Mouse (Mus musculus) kidney, postnatal 10 days (tissue): ENCODE results near the gene Fau.

ENCODE experiments used
- DNase-seq: peaks from one replicate; pipeline ENCODE4 v3.0.0; 2021; ENCODE audit warnings: mixed read lengths

The Fau gene

GRCm38 (mm10) chr19:6076564-6077393 is 19.1 kb downstream of the Fau start, which contains the start of gene Vps51:
Gene Vps51 (minus strand): TSS chr19:6077231.
- peak; percentile 91 for DNase-seq

GRCm38 (mm10) chr19:6079983-6080480 is 22.4 kb downstream of the Fau start, which contains the start of gene Tmem262:
Gene Tmem262 (plus strand): TSS chr19:6080033.
- no peak for DNase-seq

- no peak for DNase-seq
Measured at GRCm38 (mm10) chr19:6082156-6082555, 24.5 kb downstream of the Fau start, which contains the start of gene Gm28374. Gene Gm28374 (minus strand): TSS chr19:6082256.

DNA sequence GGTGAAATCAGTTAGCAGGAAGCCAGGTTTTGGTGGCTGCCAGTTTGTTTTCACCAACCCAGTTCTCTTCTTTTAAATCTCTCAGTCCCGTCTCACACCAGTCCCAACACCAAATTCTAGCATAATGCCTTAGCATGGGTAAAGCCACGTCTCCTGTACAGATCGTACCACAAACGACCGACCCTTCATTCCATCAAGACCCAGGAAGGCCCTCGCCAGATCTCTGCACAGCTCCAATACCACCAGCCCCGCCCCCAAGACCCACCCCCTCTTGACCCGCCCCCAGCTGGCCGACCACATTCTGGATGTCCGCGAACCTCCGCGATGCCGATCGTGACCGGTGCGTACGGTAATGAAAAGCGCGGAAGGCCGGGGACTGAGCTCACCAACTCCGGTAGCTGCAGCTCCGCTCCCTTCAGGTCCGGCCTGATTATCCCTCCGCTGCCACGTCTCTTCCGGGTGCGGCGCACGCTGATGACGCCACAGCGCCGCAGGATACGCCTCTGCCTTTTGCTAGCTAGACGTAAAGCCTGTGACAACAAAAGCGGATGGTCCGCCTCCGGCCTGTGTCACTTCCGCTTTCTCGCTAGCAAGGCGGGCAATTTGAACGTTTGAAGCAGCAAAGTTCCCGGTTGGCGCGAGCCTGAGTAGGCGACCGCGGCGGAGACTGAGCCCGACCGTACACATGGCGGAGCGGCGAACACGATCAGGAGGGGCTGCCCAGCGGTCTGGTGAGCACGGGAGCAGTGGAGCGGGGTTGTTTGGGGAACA is 27.0 kb downstream of the Fau start, which contains the start of the genes Zfpl1 and Cdca5:
Gene Zfpl1, minus strand, starts transcription at position 479 of the 771 bp plus-strand sequence.
Gene Cdca5, plus strand, starts transcription at position 506 of the 771 bp plus-strand sequence.
- peak; percentile 98 for DNase-seq

DNA sequence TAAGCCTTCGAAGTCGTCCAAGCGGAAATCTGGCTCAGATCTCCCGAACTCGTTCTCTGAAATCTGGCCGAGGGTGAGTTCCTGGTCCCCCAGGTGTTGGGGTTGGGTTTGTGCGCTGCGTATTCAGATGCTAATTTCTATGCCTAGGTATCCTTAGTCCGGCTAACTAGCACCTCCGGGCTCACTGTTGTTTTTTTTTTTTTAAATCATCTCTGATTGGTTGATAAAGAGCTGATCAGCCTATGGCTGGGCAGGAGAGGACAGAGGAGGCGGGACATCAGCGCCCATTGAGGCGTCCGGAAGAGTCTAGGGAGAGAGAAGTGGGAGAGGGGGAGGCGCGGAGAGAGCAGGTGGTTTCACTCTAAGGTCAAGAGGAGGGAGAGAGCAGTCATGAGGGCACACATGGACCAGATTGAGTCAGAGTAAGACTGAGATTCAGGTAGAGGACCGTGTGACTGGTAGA is 27.8 kb downstream of the Fau start:
- peak; percentile 78 for DNase-seq

- no peak for DNase-seq
Measured at GRCm38 (mm10) chr19:6088841-6089240, 31.2 kb downstream of the Fau start.

- DNase-seq, result no peak
Measured at GRCm38 (mm10) chr19:6094119-6094518, 36.5 kb downstream of the Fau start, which contains the start of gene AC131692.1. Gene AC131692.1 (plus strand): TSS chr19:6094419.

GRCm38 (mm10) chr19:6097847-6098246 is 40.2 kb downstream of the Fau start:
- peak; percentile 46 for DNase-seq

DNA sequence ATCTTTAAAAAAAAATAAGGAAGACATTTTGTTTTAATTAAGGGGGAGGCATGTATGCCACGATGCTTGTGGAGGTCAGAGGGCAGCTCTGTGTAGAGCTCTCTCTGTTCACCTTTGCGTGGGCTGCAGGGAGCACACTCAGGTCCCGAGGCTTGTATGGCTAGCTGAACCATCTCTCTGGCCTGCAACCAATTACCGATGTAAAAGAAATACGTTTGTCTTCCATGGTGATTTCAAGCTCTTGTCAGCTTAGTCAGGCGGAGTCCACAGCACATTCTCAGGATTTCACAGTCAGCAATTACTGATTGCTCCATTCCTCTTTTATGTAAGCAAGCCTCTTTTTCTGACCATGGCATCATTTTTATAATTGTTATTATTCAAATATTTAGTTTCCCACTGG is 43.5 kb downstream of the Fau start:
- no peak for DNase-seq

DNA sequence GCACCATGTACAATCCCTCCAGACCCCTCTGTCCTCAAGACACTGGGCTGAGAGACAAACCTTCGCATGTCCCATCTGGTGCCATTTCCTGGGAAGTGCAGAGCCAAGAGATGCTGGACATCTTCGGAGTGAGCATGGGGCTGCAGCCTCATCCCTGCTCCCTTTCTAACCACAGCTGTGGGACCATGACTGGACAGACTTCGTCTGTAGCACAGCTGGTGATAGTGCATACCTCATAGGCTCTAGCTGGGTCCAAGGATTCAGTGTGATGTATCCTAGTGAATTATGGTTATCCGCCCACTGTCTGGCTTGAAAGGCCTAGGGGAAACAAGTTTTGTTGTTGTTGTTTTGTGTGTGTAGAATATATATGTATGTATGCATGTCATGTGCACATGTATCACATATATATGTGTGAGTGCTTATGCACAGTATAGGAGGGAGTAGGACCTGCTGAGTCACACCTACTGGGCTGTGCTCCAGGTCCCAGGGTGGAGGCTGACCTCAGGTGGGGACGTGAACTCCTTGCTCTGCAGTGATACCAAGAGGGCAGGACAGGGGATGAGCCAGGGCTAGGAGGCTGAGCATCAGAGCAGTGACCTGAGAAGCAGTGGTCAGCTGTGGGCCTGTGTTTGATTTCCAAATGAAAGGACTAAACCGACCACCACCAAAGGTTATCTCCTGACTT is 44.7 kb downstream of the Fau start:
- DNase-seq, result no peak

DNA sequence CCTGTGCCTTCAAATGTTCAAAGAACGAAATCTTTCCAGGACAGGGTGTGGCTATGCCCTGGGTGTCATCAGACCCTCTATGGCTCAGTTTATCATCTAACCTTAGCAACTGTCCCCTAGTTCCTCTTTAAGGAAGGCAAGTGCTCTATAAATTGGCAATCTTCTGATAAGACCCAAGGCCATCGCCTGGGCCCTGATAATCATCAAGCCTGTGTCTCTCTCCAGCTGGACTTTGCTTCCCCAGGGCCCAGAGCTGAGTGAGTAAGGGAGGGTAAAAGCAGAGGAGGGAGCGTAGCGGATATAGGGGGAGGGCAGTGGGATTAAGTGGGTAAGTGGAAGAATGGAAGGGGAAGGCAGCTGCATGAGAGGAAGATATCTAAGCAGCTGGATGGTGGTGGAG is 46.8 kb downstream of the Fau start:
- DNase-seq, result no peak

- no peak for DNase-seq
Measured at GRCm38 (mm10) chr19:6105586-6105985, 47.9 kb downstream of the Fau start, which contains the start of gene Naaladl1. Gene Naaladl1 (plus strand): TSS chr19:6105782.
